Comparison of ENCODE assay signal across 15 mouse cellular contexts in the genomic region with DNA sequence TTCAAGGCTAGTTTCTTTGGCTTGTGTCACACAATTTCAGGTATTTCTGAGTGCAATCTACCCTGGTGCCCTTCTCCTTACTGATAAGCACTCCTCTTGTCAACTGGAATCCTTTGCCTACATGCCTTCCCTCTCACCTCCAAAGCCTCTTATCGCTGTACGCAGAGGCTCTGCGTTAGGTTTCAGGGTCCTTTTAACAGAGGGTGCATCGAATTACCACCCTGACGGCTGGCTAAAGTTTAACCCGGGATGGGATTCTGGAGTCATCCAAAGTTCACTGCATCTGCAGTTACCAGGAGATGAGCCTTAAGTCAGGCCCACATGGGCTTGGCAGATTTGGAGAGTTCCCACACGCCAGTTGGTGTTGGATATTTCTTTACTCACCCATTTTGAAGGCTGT. TPM values are rescaled to one million over a fixed set of nuclear protein-coding genes. Genes with fewer than 3 reads are reported as not detected.
DNase-seq lines count a peak whose midpoint lies in the region; ATAC-seq and TF ChIP-seq lines count a peak whose summit lies in the region.
"Had no signal": no experiment of that assay in that cellular context is flagged by ENCODE, and none has a peak within 500 bp of the region (broad histone marks: within the 10 kb centered on the region; RNA-seq: fewer than 3 reads in every experiment).

No protein-coding gene starts in this region.

- TF ChIP-seq CTCF in stomach, postnatal 0 days (IDR thresholded peaks at IDR 0.05; ENCODE audit: low read depth) = no peak
- no peak for TF ChIP-seq CTCF in liver, adult 2 months (IDR thresholded peaks at IDR 0.05; ENCODE audit: low read depth, low read length)

- peak; percentile 38; the same call in 1 of the 2 replicates for ATAC-seq in stomach, embryonic 14.5 days (ENCODE audit: insufficient number of reproducible peaks, insufficient read depth, low FRiP score, low read depth)
- no peak; the same call in 1 of the 2 replicates for ATAC-seq in stomach, postnatal 0 days (ENCODE audit: low FRiP score, low TSS enrichment)
- ATAC-seq in kidney, embryonic 14.5 days (ENCODE audit: low FRiP score, low TSS enrichment) = peak; percentile 53
- 0 out of 2 replicates have a peak, but pooled peaks have one; percentile 23 for ATAC-seq in stomach, embryonic 16.5 days (ENCODE audit: insufficient read depth, low FRiP score)
- ATAC-seq in midbrain, embryonic 15.5 days (replicated peaks) = no peak
- ATAC-seq: inflammation-experienced regulatory T-cells, adult 6 months had no signal

- H3K9ac ChIP-seq in stomach, embryonic 14.5 days (replicated peaks; ENCODE audit: low read depth, low read length) = no peak overlapping the region
- H3K9ac ChIP-seq in stomach, postnatal 0 days (ENCODE audit: low read length) = no peak overlapping the region
- H3K9ac ChIP-seq in kidney, embryonic 14.5 days (ENCODE audit: low read depth, low read length) = no peak overlapping the region
- H3K9ac ChIP-seq in liver, adult 2 months (ENCODE audit: low read depth, low read length) = no peak overlapping the region
- no peak overlapping the region for H3K9ac ChIP-seq in stomach, embryonic 16.5 days (ENCODE audit: low read length)
- no peak overlapping the region for H3K9ac ChIP-seq in midbrain, embryonic 15.5 days
- H3K9ac ChIP-seq: embryonic facial prominence, embryonic 13.5 days; forebrain, embryonic 12.5 days; limb, embryonic 13.5 days had no signal

- H3K36me3 ChIP-seq in stomach, embryonic 14.5 days (ENCODE audit: control insufficient read depth, insufficient read depth, low read length) = no peaks in the 10 kb centered on the region
- no peaks in the 10 kb centered on the region for H3K36me3 ChIP-seq in stomach, postnatal 0 days (ENCODE audit: control insufficient read depth, insufficient read depth, low read length)
- H3K36me3 ChIP-seq in kidney, embryonic 14.5 days (ENCODE audit: control insufficient read depth, insufficient read depth, low read length) = no peaks in the 10 kb centered on the region
- H3K36me3 ChIP-seq in liver, adult 2 months (ENCODE audit: control insufficient read depth, insufficient read depth, low read length) = no peaks in the 10 kb centered on the region
- H3K36me3 ChIP-seq in stomach, embryonic 16.5 days (ENCODE audit: control insufficient read depth, insufficient read depth, low read length) = no peaks in the 10 kb centered on the region
- no peaks in the 10 kb centered on the region for H3K36me3 ChIP-seq in heart, embryonic 10.5 days
- no peaks in the 10 kb centered on the region for H3K36me3 ChIP-seq in midbrain, embryonic 15.5 days (replicated peaks)
- H3K36me3 ChIP-seq: embryonic facial prominence, embryonic 13.5 days; forebrain, embryonic 12.5 days; G1E; limb, embryonic 13.5 days had no signal

- no peaks in the 10 kb centered on the region for H3K27me3 ChIP-seq in stomach, embryonic 14.5 days (ENCODE audit: control insufficient read depth, insufficient read depth, low read length)
- no peaks in the 10 kb centered on the region for H3K27me3 ChIP-seq in stomach, postnatal 0 days (ENCODE audit: control insufficient read depth, insufficient read depth, low read length)
- H3K27me3 ChIP-seq in kidney, embryonic 14.5 days (ENCODE audit: control insufficient read depth, insufficient read depth, low read length) = no peaks in the 10 kb centered on the region
- no peaks in the 10 kb centered on the region for H3K27me3 ChIP-seq in liver, adult 2 months (ENCODE audit: control insufficient read depth, insufficient read depth, low read length)
- no peaks in the 10 kb centered on the region for H3K27me3 ChIP-seq in stomach, embryonic 16.5 days (ENCODE audit: control insufficient read depth, insufficient read depth, low read length)
- no peaks in the 10 kb centered on the region for H3K27me3 ChIP-seq in heart, embryonic 10.5 days (ENCODE audit: insufficient read depth, poor library complexity, severe bottlenecking)
- H3K27me3 ChIP-seq in midbrain, embryonic 15.5 days (replicated peaks) = no peaks in the 10 kb centered on the region
- H3K27me3 ChIP-seq: embryonic facial prominence, embryonic 13.5 days; forebrain, embryonic 12.5 days; limb, embryonic 13.5 days had no signal

- DNase-seq in stomach, postnatal 0 days (ENCODE audit: low spot score) = no peak
- DNase-seq in liver, adult 2 months (ENCODE audit: extremely low read depth, low read depth, low spot score) = peak; percentile 87
- no peak for DNase-seq in heart, embryonic 10.5 days (ENCODE audit: low spot score)
- DNase-seq in cerebellum, postnatal 14 days = no peak

- WGBS in stomach, embryonic 14.5 days = 36% methylated on average over 7 of the region's 7 CpGs
- 42% methylated on average over 7 of the region's 7 CpGs for WGBS in stomach, postnatal 0 days
- WGBS in kidney, embryonic 14.5 days = 18% methylated on average over 7 of the region's 7 CpGs
- WGBS in liver, adult 2 months = 20% methylated on average over 7 of the region's 7 CpGs
- WGBS in stomach, embryonic 16.5 days = 35% methylated on average over 7 of the region's 7 CpGs
- 29% methylated on average over 7 of the region's 7 CpGs for WGBS in heart, embryonic 10.5 days
- 88% methylated on average over 7 of the region's 7 CpGs for WGBS in midbrain, embryonic 15.5 days

- no peak overlapping the region for H3K4me3 ChIP-seq in stomach, embryonic 14.5 days (ENCODE audit: low read depth, low read length)
- no peak overlapping the region for H3K4me3 ChIP-seq in stomach, postnatal 0 days (ENCODE audit: low read depth, low read length)
- no peak overlapping the region for H3K4me3 ChIP-seq in kidney, embryonic 14.5 days (ENCODE audit: low read length)
- no peak overlapping the region for H3K4me3 ChIP-seq in liver, adult 2 months (ENCODE audit: insufficient read depth, low read depth, low read length)
- H3K4me3 ChIP-seq in stomach, embryonic 16.5 days (replicated peaks; ENCODE audit: low read length) = no peak overlapping the region
- no peak overlapping the region for H3K4me3 ChIP-seq in heart, embryonic 10.5 days
- H3K4me3 ChIP-seq in midbrain, embryonic 15.5 days = no peak overlapping the region
- H3K4me3 ChIP-seq: embryonic facial prominence, embryonic 13.5 days; forebrain, embryonic 12.5 days; left cerebral cortex, adult 2 months; limb, embryonic 13.5 days had no signal

- H3K4me1 ChIP-seq in stomach, embryonic 14.5 days (ENCODE audit: control insufficient read depth, insufficient read depth, low read length) = 0 out of 2 replicates have a peak, but pooled peaks cover 4% of the 10 kb centered on the region
- 0 out of 2 replicates have a peak, but pooled peaks cover 3% of the 10 kb centered on the region for H3K4me1 ChIP-seq in stomach, postnatal 0 days (replicated peaks; ENCODE audit: control insufficient read depth, insufficient read depth)
- no peaks in the 10 kb centered on the region for H3K4me1 ChIP-seq in kidney, embryonic 14.5 days (ENCODE audit: control insufficient read depth, insufficient read depth, low read length)
- peaks cover 10% of the 10 kb centered on the region for H3K4me1 ChIP-seq in liver, adult 2 months (ENCODE audit: control insufficient read depth, insufficient read depth, low read length)
- peaks cover 4% of the 10 kb centered on the region; the same call in 1 of the 2 replicates for H3K4me1 ChIP-seq in stomach, embryonic 16.5 days (ENCODE audit: control insufficient read depth, insufficient read depth, low read length)
- peaks cover 16% of the 10 kb centered on the region for H3K4me1 ChIP-seq in heart, embryonic 10.5 days
- H3K4me1 ChIP-seq in midbrain, embryonic 15.5 days = no peaks in the 10 kb centered on the region

- H3K27ac ChIP-seq in stomach, embryonic 14.5 days (ENCODE audit: low read length) = no peak overlapping the region
- H3K27ac ChIP-seq in stomach, postnatal 0 days (replicated peaks) = no peak overlapping the region
- H3K27ac ChIP-seq in kidney, embryonic 14.5 days (ENCODE audit: low read depth, low read length) = peak overlapping the region; percentile 44; the same call in 1 of the 2 replicates
- H3K27ac ChIP-seq in liver, adult 2 months (replicated peaks; ENCODE audit: insufficient read depth, low read depth, low read length) = peak overlapping the region; percentile 56
- no peak overlapping the region for H3K27ac ChIP-seq in stomach, embryonic 16.5 days (ENCODE audit: low read length)
- H3K27ac ChIP-seq in heart, embryonic 10.5 days = no peak overlapping the region
- no peak overlapping the region for H3K27ac ChIP-seq in midbrain, embryonic 15.5 days
- H3K27ac ChIP-seq: embryonic facial prominence, embryonic 13.5 days; forebrain, embryonic 12.5 days; left cerebral cortex, adult 2 months; limb, embryonic 13.5 days; macrophage had no signal

- TF ChIP-seq EP300 in stomach, postnatal 0 days (optimal IDR thresholded peaks at IDR 0.05) = no peak

- H3K4me2 ChIP-seq in stomach, embryonic 14.5 days (replicated peaks; ENCODE audit: low read depth, low read length) = no peak overlapping the region
- H3K4me2 ChIP-seq in stomach, postnatal 0 days (replicated peaks; ENCODE audit: low read depth) = no peak overlapping the region
- no peak overlapping the region for H3K4me2 ChIP-seq in kidney, embryonic 14.5 days (replicated peaks; ENCODE audit: low read depth, low read length)
- H3K4me2 ChIP-seq in stomach, embryonic 16.5 days (ENCODE audit: low read depth, low read length) = no peak overlapping the region
- no peak overlapping the region for H3K4me2 ChIP-seq in midbrain, embryonic 15.5 days
- H3K4me2 ChIP-seq: embryonic facial prominence, embryonic 13.5 days; forebrain, embryonic 12.5 days; limb, embryonic 13.5 days had no signal

- no peaks in the 10 kb centered on the region for H3K9me3 ChIP-seq in stomach, embryonic 14.5 days (ENCODE audit: control insufficient read depth, low read depth, low read length)
- no peaks in the 10 kb centered on the region for H3K9me3 ChIP-seq in stomach, postnatal 0 days (ENCODE audit: control insufficient read depth, low read length)
- H3K9me3 ChIP-seq in kidney, embryonic 14.5 days (ENCODE audit: control insufficient read depth, low read length) = no peaks in the 10 kb centered on the region
- H3K9me3 ChIP-seq in stomach, embryonic 16.5 days (replicated peaks; ENCODE audit: control insufficient read depth, low read length) = no peaks in the 10 kb centered on the region
- H3K9me3 ChIP-seq in heart, embryonic 10.5 days = no peaks in the 10 kb centered on the region
- H3K9me3 ChIP-seq in midbrain, embryonic 15.5 days = no peaks in the 10 kb centered on the region
- H3K9me3 ChIP-seq: embryonic facial prominence, embryonic 13.5 days; forebrain, embryonic 12.5 days; limb, embryonic 13.5 days had no signal

- no peaks in the 10 kb centered on the region for H3K79me2 ChIP-seq in liver, adult 2 months (ENCODE audit: control insufficient read depth, insufficient read depth, low read length)

- no peak for TF ChIP-seq POLR2A in liver, adult 2 months (IDR thresholded peaks at IDR 0.05; ENCODE audit: extremely low read depth, insufficient read depth, low read length)

RNA-seq across cellular contexts. Expression of a gene that starts 47.1 kb away (rescaled TPM):
- 454 and 467 TPM in 2 replicates for polyA plus RNA-seq in stomach, embryonic 14.5 days (2014; fragmentation: Nextera tagmentation; extraction: Ambion mirVana)
- 104 and 147 TPM in 2 replicates for polyA plus RNA-seq in stomach, postnatal 0 days (2015; fragmentation: Nextera tagmentation; extraction: Ambion mirVana)
- polyA plus RNA-seq in kidney, embryonic 14.5 days (2014; fragmentation: Nextera tagmentation; extraction: Ambion mirVana) = 547 and 584 TPM in 2 replicates
- total RNA-seq in liver, adult 2 months (2014; rRNA removed) = 4.9 and 10.7 TPM in 2 replicates
- polyA plus RNA-seq in liver, adult 2 months (2012; rRNA removed) = 1.8 and 2.6 TPM in 2 replicates
- polyA plus RNA-seq in stomach, embryonic 16.5 days (2015; fragmentation: Nextera tagmentation; extraction: Ambion mirVana) = 323 and 372 TPM in 2 replicates
- 411 and 465 TPM in 2 replicates for polyA plus RNA-seq in heart, embryonic 10.5 days (2016; fragmentation: Nextera tagmentation; extraction: Ambion mirVana)
- 63.0 and 66.4 TPM in 2 replicates for polyA plus RNA-seq in midbrain, embryonic 15.5 days (2015; fragmentation: Nextera tagmentation; extraction: Ambion mirVana)

Comparison
In these comparisons a context has a peak if more than half of its experiments do, and no peak if none do; other contexts are left out.
1. ATAC-seq: peak in stomach, embryonic 14.5 days (single experiment), kidney, embryonic 14.5 days (single experiment) and stomach, embryonic 16.5 days (single experiment); none in stomach, postnatal 0 days (single experiment) and midbrain, embryonic 15.5 days (single experiment).
2. H3K27ac ChIP-seq: peak in kidney, embryonic 14.5 days (single experiment) and liver, adult 2 months (single experiment); none in stomach, embryonic 14.5 days (single experiment), stomach, postnatal 0 days (single experiment), stomach, embryonic 16.5 days (single experiment), heart, embryonic 10.5 days (single experiment) and midbrain, embryonic 15.5 days (single experiment).
3. RNA of a gene that starts 47.1 kb away (polyA plus RNA-seq): 547 to 584 TPM in kidney, embryonic 14.5 days, 454 to 467 TPM in stomach, embryonic 14.5 days, 411 to 465 TPM in heart, embryonic 10.5 days, 323 to 372 TPM in stomach, embryonic 16.5 days, 104 to 147 TPM in stomach, postnatal 0 days and 63.0 to 66.4 TPM in midbrain, embryonic 15.5 days; 1.8 to 2.6 TPM in liver, adult 2 months; every median in the first group is over 10 times any median in the second.